In genomic region chr11:121808204-121808852, GRCm38 (mm10) we compare ENCODE assay signal across 9 mouse cellular contexts. TPM values are rescaled to one million over a fixed set of nuclear protein-coding genes. Genes with fewer than 3 reads are reported as not detected.
DNase-seq lines count a peak whose midpoint lies in the region; ATAC-seq and TF ChIP-seq lines count a peak whose summit lies in the region.
"Had no signal": no experiment of that assay in that cellular context is flagged by ENCODE, and none has a peak within 500 bp of the region (broad histone marks: within the 10 kb centered on the region; RNA-seq: fewer than 3 reads in every experiment).

No protein-coding gene starts in this region.

- in situ Hi-C loops in ES-E14 (cut with MboI; ENCODE audit: low sequenced_read_pairs in 2 of 2, unreplicated experiment in 2 of 2) = no loop called here

- DNase-seq in ES-E14 (ENCODE audit: low read depth, low spot score) = peak; percentile 63
- DNase-seq in c-Kit-positive CD71-negative TER-119-negative erythroid progenitor cells, embryonic 14.5 days (ENCODE audit: low read depth) = peak; percentile 78
- peak; percentile 60 for DNase-seq in heart, postnatal 25 days (ENCODE audit: low spot score)
- DNase-seq in large intestine, adult 2 months (ENCODE audit: low read depth, low spot score) = peak; percentile 86
- peak; percentile 96 for DNase-seq in lung, embryonic 14.5 days
- peak; percentile 80 for DNase-seq in ovary, postnatal 36 days (ENCODE audit: low spot score)
- peak; percentile 84 for DNase-seq in thymus, postnatal 14 days

- H3K4me3 ChIP-seq in ES-E14 (ENCODE audit: insufficient read depth in 1 of 2, low read depth in 1 of 2, low read length in 2 of 2, poor library complexity in 1 of 2, severe bottlenecking in 1 of 2) = no peak overlapping the region
- no peak overlapping the region for H3K4me3 ChIP-seq in forebrain, embryonic 13.5 days
- no peak overlapping the region for H3K4me3 ChIP-seq in lung, embryonic 14.5 days (ENCODE audit: low read depth, low read length)
- H3K4me3 ChIP-seq: megakaryocyte, embryonic 14.5 days had no signal

- H3K4me1 ChIP-seq in ES-E14 (ENCODE audit: control insufficient read depth in 2 of 2, insufficient read depth in 2 of 2, low read length in 2 of 2, poor library complexity in 1 of 2) = no peaks in the 10 kb centered on the region
- no peaks in the 10 kb centered on the region; the same call in 1 of the 2 replicates for H3K4me1 ChIP-seq in forebrain, embryonic 13.5 days
- no peaks in the 10 kb centered on the region for H3K4me1 ChIP-seq in lung, embryonic 14.5 days (ENCODE audit: insufficient read depth)

- no peak overlapping the region for H3K27ac ChIP-seq in ES-E14 (ENCODE audit: insufficient read depth, low read depth, low read length, poor library complexity, severe bottlenecking)
- no peak overlapping the region for H3K27ac ChIP-seq in forebrain, embryonic 13.5 days
- H3K27ac ChIP-seq in lung, embryonic 14.5 days (ENCODE audit: low read depth) = no peak overlapping the region

- no peak overlapping the region for H3K4me2 ChIP-seq in forebrain, embryonic 13.5 days
- no peak overlapping the region for H3K4me2 ChIP-seq in lung, embryonic 14.5 days

- WGBS in forebrain, embryonic 13.5 days = 7% methylated on average over 4 of the region's 4 CpGs
- WGBS in large intestine, adult 2 months = 4% methylated on average over 4 of the region's 4 CpGs
- WGBS in lung, embryonic 14.5 days = 2% methylated on average over 4 of the region's 4 CpGs

- intact Hi-C loops in heart, postnatal 25 days (cut with DNase I) = loop anchor here (1.0 to 5.0 kb wide), 3 partner anchors 156 to 333 kb away; no protein-coding TSS in a partner anchor

- H3K36me3 ChIP-seq in ES-E14 (ENCODE audit: control insufficient read depth, insufficient read depth, low read length, poor library complexity, severe bottlenecking) = no peaks in the 10 kb centered on the region
- H3K36me3 ChIP-seq in forebrain, embryonic 13.5 days (ENCODE audit: poor library complexity, severe bottlenecking) = no peaks in the 10 kb centered on the region
- no peaks in the 10 kb centered on the region for H3K36me3 ChIP-seq in lung, embryonic 14.5 days (ENCODE audit: insufficient read depth)

- ATAC-seq in forebrain, embryonic 13.5 days = 0 out of 2 replicates have a peak, but pooled peaks have one; percentile 27
- ATAC-seq in lung, embryonic 14.5 days (ENCODE audit: insufficient read depth) = peak; percentile 80

- no peaks in the 10 kb centered on the region for H3K27me3 ChIP-seq in forebrain, embryonic 13.5 days
- no peaks in the 10 kb centered on the region for H3K27me3 ChIP-seq in lung, embryonic 14.5 days (ENCODE audit: insufficient read depth, low read length)

- H3K9ac ChIP-seq in ES-E14 (ENCODE audit: insufficient read depth, low read depth, low read length, poor library complexity, severe bottlenecking) = no peak overlapping the region
- no peak overlapping the region for H3K9ac ChIP-seq in forebrain, embryonic 13.5 days
- no peak overlapping the region for H3K9ac ChIP-seq in lung, embryonic 14.5 days

- peak; percentile 91 for TF ChIP-seq CTCF in lung, embryonic 14.5 days (IDR thresholded peaks at IDR 0.05; ENCODE audit: low read depth)

- no peaks in the 10 kb centered on the region for H3K9me3 ChIP-seq in ES-E14 (ENCODE audit: control insufficient read depth, insufficient read depth, low read depth, low read length)
- no peaks in the 10 kb centered on the region for H3K9me3 ChIP-seq in forebrain, embryonic 13.5 days (replicated peaks)
- H3K9me3 ChIP-seq in lung, embryonic 14.5 days (ENCODE audit: low read depth, low read length) = no peaks in the 10 kb centered on the region

TF ChIP-seq in ES-E14, 5 proteins besides CTCF, POLR2A, EP300 and RAD21:
- no peak for TF ChIP-seq MAFK (IDR thresholded peaks at IDR 0.05; ENCODE audit: insufficient read depth, low read depth, low read length)
- TF ChIP-seq ZC3H11A (IDR thresholded peaks at IDR 0.05; ENCODE audit: borderline replicate concordance, low read depth, low read length) = peak; percentile 84; the same call in 1 of the 2 replicates
TF ChIP-seq in ES-E14: peak in this region for 1.

RNA-seq across cellular contexts. Expression of gene Ptchd3, which starts 21.7 kb away (rescaled TPM):
- total RNA-seq in ES-E14 (2012; rRNA removed) = 0.58 and 0.95 TPM in 2 replicates
- polyA plus RNA-seq in forebrain, embryonic 13.5 days (2015; fragmentation: Nextera tagmentation; extraction: Ambion mirVana) = not detected in 2 replicates
- total RNA-seq in heart, postnatal 25 days (2021) = under 1 TPM; 0.26 to 0.28 TPM
- not detected in 2 replicates for polyA plus RNA-seq in large intestine, adult 2 months (2012; rRNA removed)
- polyA plus RNA-seq in lung, embryonic 14.5 days (2014; fragmentation: Nextera tagmentation; extraction: Ambion mirVana) = not detected in 2 replicates
